Mouse (Mus musculus) C3H10T1/2 (cell line): ENCODE measurements around the gene Gm11146. TPM values are rescaled to one million over a fixed set of nuclear protein-coding genes. Genes with fewer than 3 reads are reported as not detected.

Source experiments
- polyA plus RNA-seq, 2 experiments: library from polyadenylated mRNA; unstranded; fragments of >200 nt; fragmentation: generic; extraction: Trizol; gene quantifications; one replicate each; pipeline ENCODE4 v1.2.1; 2012; ENCODE audit warnings: missing spikeins in 2 of 2

Gene Gm11146
- not detected for polyA plus RNA-seq

GRCm38 (mm10) chr16:77601994-77602393 is at the start of gene Gm11146:
Gene Gm11146, minus strand, starts transcription at chr16:77602094.

